ENCODE assay signal across 8 mouse cellular contexts in the genomic region with DNA sequence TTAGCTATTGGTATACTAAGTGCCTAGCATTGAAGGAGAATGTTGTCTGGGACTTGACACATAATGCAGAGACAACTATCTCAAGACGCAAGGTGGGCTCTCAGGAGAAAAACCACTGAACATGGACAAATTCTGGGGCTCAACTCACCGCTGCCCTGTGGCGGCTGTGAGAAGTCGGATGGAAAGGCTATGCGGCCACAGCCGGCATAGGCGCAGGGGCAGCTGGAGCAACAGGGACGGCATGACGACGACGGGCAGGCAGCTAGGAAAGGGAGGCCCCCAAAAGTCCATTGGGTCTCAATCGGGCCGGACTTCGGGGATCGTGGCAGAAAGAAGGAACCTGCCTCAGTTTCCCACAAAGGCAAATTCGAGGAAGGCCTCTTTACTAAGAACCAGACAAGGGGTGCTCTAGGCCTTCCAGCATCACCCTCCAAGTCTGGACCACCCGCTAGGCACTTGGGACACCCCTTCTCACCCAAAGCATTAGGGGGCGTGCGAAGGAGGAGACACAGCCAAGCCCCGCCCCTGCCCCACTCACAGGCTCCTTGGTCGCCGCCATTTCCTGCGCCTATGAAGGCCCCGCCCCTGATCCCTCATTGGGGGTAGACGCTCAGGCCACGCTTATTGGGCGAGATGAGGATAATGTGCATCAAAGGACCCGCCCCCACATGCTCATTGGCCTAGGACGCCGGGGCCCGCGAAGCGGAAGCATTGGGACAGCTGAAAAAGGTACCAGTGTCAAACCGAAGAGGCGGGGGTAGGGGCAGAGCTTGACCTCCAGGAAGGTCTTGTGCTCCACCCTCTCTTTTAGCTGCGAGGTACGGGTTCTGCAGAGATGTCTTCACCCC. TPM values are rescaled to one million over a fixed set of nuclear protein-coding genes. Genes with fewer than 3 reads are reported as not detected.
DNase-seq lines count a peak whose midpoint lies in the region; ATAC-seq and TF ChIP-seq lines count a peak whose summit lies in the region.

A gene (minus strand): TSS at position 562 of the 848 bp plus-strand sequence.

- no peaks in the 10 kb centered on the region for H3K9me3 ChIP-seq in G1E (replicated peaks)
- no peaks in the 10 kb centered on the region for H3K9me3 ChIP-seq in forebrain, embryonic 16.5 days (ENCODE audit: control insufficient read depth, low read length)
- no peaks in the 10 kb centered on the region for H3K9me3 ChIP-seq in lung, embryonic 15.5 days

- peak; percentile 96 for DNase-seq in G1E (ENCODE audit: low spot score)
- peak; percentile 94 to 98 for DNase-seq in cerebellum, adult 18-20 months
- DNase-seq in heart, postnatal 36 days, result peak; percentile 92
- peak; percentile 93 to 95 for DNase-seq in layer of hippocampus, adult 8-10 months (ENCODE audit: low spot score in 2 of 2)
- peak; percentile 95 for DNase-seq in ovary, adult 18-20 months (ENCODE audit: low spot score)
- peak; percentile 98 for DNase-seq in thymus, postnatal 0 days (ENCODE audit: low spot score)

- intact Hi-C loops in heart, postnatal 36 days (cut with DNase I), result loop anchor here (1.0 kb wide), 1 partner anchor 12 kb away; a partner anchor contains a TSS

- H3K36me3 ChIP-seq in G1E (replicated peaks), result peaks cover 38% of the 10 kb centered on the region
- H3K36me3 ChIP-seq in forebrain, embryonic 16.5 days (ENCODE audit: control insufficient read depth, insufficient read depth), result no peaks in the 10 kb centered on the region
- H3K36me3 ChIP-seq in lung, embryonic 15.5 days, result no peaks in the 10 kb centered on the region

- H3K4me2 ChIP-seq in forebrain, embryonic 16.5 days (ENCODE audit: low read length), result peak within 1 kb of the TSS; percentile 85
- peak within 1 kb of the TSS; percentile 94 for H3K4me2 ChIP-seq in lung, embryonic 15.5 days

- H3K27me3 ChIP-seq in G1E (ENCODE audit: insufficient read depth, low read length), result no peaks in the 10 kb centered on the region
- no peaks in the 10 kb centered on the region for H3K27me3 ChIP-seq in forebrain, embryonic 16.5 days (replicated peaks; ENCODE audit: control insufficient read depth, insufficient read depth, low read length)
- no peaks in the 10 kb centered on the region for H3K27me3 ChIP-seq in lung, embryonic 15.5 days

- H3K27ac ChIP-seq in forebrain, embryonic 16.5 days (ENCODE audit: low read length), result peak within 1 kb of the TSS; percentile 54; the same call in 1 of the 2 replicates
- H3K27ac ChIP-seq in lung, embryonic 15.5 days, result peak within 1 kb of the TSS; percentile 48

- no peak for TF ChIP-seq CTCF in G1E (IDR thresholded peaks at IDR 0.05; ENCODE audit: low read depth, low read length)

- 2% methylated on average over 37 of the region's 37 CpGs for WGBS in forebrain, embryonic 16.5 days
- 1% methylated on average over 37 of the region's 37 CpGs for WGBS in lung, embryonic 15.5 days

- ATAC-seq in G1E (ENCODE audit: extremely low read depth, insufficient number of reproducible peaks, low FRiP score, poor library complexity, severe bottlenecking), result peak; percentile 95
- ATAC-seq in forebrain, embryonic 16.5 days, result peak; percentile 96
- ATAC-seq in lung, embryonic 15.5 days (ENCODE audit: borderline replicate concordance, extremely low read depth, low FRiP score, low TSS enrichment), result peak; percentile 94

- H3K9ac ChIP-seq in forebrain, embryonic 16.5 days (replicated peaks; ENCODE audit: low read depth, low read length), result peak within 1 kb of the TSS; percentile 67
- H3K9ac ChIP-seq in lung, embryonic 15.5 days, result peak within 1 kb of the TSS; percentile 62

- peak within 1 kb of the TSS; percentile 77 for H3K4me3 ChIP-seq in G1E (ENCODE audit: low read depth, low read length)
- peak within 1 kb of the TSS; percentile 65 for H3K4me3 ChIP-seq in forebrain, embryonic 16.5 days (replicated peaks; ENCODE audit: low read length)
- peak within 1 kb of the TSS; percentile 55 for H3K4me3 ChIP-seq in lung, embryonic 15.5 days

- peaks cover 69% of the 10 kb centered on the region for H3K4me1 ChIP-seq in G1E (ENCODE audit: insufficient read depth, low read depth, low read length)
- H3K4me1 ChIP-seq in forebrain, embryonic 16.5 days (replicated peaks; ENCODE audit: control insufficient read depth, insufficient read depth, low read length), result peaks cover 44% of the 10 kb centered on the region
- H3K4me1 ChIP-seq in lung, embryonic 15.5 days, result peaks cover 48% of the 10 kb centered on the region

RNA-seq across cellular contexts. Expression of the gene that starts here (rescaled TPM):
- 29.4 and 29.5 TPM in 2 replicates for total RNA-seq in G1E (2014; fragmentation: Nextera tagmentation)
- total RNA-seq in G1E (2017), result 11.6 and 14.4 TPM in 2 replicates
- polyA plus RNA-seq in G1E (2012), result 23.9 and 24.3 TPM in 2 replicates
- 18.3 and 23.3 TPM in 2 replicates for polyA plus RNA-seq in forebrain, embryonic 16.5 days (2015; fragmentation: Nextera tagmentation; extraction: Ambion mirVana)
- 10 to 100 TPM; 51.0 to 57.1 TPM for total RNA-seq in heart, postnatal 36 days (2021)
- total RNA-seq in layer of hippocampus, adult 8-10 months (2022), result 10 to 100 TPM; 26.1 to 29.9 (median 29.5) TPM
- 23.5 and 23.9 TPM in 2 replicates for polyA plus RNA-seq in lung, embryonic 15.5 days (2015; fragmentation: Nextera tagmentation; extraction: Ambion mirVana)
- polyA plus RNA-seq in thymus, postnatal 0 days (2015; fragmentation: Nextera tagmentation; extraction: Ambion mirVana), result 17.9 and 21.3 TPM in 2 replicates

Comparison
In these comparisons a context has a peak if more than half of its experiments do, and no peak if none do; other contexts are left out.
1. Peak in every context shown above with its lines: DNase-seq, ATAC-seq, H3K4me3 ChIP-seq and H3K27ac ChIP-seq.